Mouse (Mus musculus) adrenal gland, postnatal 4 days (tissue): ENCODE measurements around the gene Sh3bgrl3. TPM values are rescaled to one million over a fixed set of nuclear protein-coding genes. Genes with fewer than 3 reads are reported as not detected.
A peak's percentile ranks its signal among the peaks of the same experiment; 100 is the strongest.
"Not testable (repeated sequence)": the region's sequence is repeated elsewhere in the genome, so short reads cannot be mapped to it uniquely, and the experiment has no call there.

Experiments used
- DNase-seq, 2 experiments: peaks; one replicate each; pipeline ENCODE4 v3.0.0; 2021 to 2022; ENCODE audit warnings: low spot score in 2 of 2, mixed read lengths in 2 of 2
- long read RNA-seq, 2 experiments: library from polyadenylated mRNA; stranded (forward); transcript quantifications; one replicate each; pipeline ENCODE4 v2.0.0; 2021
- total RNA-seq, 2 experiments: library from RNA; stranded (reverse); gene quantifications; 2 replicates each; pipeline ENCODE4 v1.2.3; 2021

Sh3bgrl3 gene
- 100 to 1,000 TPM; 108 to 111 TPM for total RNA-seq
- long read RNA-seq, experiment 1, transcript Sh3bgrl3-201 (3 exons, 743 nt), result major isoform, 110 of 121 reads
- long read RNA-seq, experiment 1, partial matches to known transcripts, result 6 of 121 reads
- long read RNA-seq, experiment 1, other reads (novel, unspliced or antisense), result 1 of 121 reads
- long read RNA-seq, experiment 2, transcript Sh3bgrl3-201 (3 exons, 743 nt), result major isoform, 101 of 112 reads
- long read RNA-seq, experiment 2, partial matches to known transcripts, result 9 of 112 reads
- long read RNA-seq, experiment 2, other reads (novel, unspliced or antisense), result 0 of 112 reads

DNA sequence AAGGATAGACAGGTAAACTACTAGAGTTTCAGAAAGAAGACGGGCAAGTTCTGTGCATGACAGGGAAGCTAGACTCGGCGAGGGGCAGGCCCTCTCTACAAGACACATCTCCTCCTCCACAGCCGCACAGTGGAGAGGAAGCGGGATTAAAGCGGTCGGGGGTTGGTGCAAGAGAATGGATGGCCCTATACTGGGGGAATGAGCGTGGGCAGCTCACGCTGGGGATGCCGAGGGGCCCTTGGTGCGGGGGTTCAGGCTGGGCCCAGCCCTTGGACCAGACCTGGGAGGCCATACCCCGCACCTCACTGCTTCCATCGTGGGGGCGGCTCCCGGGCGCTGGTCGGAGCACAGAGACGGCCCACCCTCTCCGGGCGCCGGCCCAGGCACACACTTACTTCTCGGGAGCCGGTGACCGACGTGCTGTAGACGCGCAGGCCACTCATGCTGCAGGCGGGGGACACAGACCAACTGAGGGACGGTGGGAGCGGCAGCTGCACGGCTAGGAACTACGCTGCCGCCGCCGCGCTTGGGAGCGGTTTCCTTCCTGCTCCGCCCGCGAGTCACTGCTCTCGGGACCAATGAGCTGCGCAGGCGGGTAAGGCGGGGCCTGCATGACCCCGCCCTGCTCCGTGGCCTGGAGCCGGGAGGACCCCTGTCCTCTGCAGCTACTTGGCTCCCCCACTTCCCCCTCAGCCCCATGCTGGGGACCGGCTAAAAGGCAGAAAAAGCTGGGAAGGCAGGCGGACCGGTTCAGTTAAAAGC lies at the start of gene Sh3bgrl3:
TSS of gene Sh3bgrl3 (minus strand) at position 569 of the 762 bp plus-strand sequence.
- peak; percentile 59 to 70 for DNase-seq

DNA sequence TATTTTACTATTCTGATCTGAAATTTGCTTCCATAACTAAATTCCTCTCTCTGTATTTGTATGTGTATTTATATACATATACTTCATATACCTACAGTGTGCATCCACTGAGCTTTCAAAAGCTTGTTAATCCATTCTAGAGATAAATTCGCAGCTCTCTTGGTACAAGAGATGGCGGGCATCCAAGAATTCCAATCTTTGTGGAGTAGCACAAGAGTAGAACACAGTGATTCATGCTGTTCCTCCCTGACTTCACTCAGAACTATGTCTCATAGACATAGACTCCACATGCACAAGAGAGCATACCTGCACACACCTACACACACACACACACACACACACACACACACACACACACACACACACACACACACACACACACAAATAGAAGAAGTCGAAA lies 43.8 kb upstream of the Sh3bgrl3 start:
- DNase-seq, result no peak

DNA sequence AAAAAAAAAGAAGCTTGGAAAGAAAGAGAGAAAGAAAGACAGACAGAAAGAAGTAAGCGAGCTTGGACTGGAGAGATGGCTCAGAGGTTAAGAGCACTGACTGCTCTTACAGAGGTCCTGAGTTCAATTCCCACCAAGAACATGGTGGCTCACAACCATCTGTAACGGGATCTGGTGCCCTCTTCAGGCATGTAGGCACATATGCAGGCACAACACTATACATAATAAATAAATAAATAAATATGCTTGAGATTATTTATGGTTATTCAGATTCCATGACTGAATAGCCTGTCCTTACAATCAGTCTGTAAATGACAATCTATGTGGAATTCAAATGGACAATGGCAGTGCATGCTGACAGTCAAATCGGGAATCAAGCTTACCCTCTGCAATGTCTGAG lies 38.3 kb upstream of the Sh3bgrl3 start:
- no peak for DNase-seq

DNA sequence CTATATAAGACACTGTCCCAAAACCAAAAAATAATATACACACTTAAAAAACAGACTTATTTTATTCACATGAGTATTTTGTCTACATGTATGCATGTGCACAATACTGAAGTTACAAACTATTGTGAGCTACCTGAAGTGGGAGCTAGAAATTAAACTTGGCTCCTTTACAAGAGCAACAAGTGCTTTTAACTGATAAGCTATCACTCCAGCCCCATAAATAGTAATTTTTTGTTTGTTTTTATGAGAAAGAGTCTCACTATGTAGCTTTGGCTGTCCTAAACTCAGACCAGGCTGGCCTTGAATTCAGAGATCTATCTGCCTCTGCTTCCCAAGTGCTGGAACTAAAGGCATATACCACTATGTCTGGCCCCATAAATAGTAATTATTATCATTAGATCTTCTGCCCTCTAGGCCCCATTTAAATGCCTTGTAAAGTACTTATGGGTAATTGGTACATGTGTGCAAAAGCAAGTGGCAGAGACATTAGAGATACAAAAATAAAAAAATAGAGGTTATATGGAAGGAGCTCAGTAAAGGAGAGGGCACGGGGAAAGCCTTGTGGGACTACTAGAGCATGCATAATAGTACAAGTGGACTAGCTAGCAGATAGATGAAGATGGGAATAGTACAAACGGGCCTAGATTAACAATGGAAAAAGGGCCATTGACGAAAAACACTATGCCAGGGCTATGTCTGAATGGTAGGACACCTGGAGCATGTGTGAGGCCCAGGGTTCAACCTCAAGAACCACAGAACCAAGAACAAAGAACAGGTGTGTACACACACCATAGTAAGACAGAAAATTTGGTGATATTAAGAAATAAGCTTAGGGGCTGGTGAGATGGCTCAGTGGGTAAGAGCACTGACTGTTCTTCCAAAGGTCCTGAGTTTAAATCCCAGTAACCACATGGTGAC lies 37.2 kb upstream of the Sh3bgrl3 start:
- DNase-seq, result no peak

DNA sequence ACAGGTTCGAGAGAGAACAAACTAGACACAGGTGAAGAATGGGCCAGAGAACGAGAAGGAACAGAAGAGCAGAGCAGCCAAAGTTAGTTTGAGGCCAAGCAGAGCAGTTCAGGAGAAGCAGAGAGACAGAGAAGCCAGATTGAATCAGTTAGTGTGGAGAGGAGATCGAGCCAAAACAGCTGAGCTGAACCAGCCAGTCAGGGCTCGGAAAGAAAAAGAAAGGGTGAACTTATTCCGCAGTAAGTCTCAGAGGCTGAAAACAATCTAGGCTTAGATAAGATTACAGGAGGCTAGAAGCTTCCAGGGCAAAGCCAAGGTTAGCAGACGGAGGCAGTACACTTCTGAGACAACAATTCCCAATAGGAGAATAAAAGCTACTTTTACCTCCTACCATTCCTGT lies 36.4 kb upstream of the Sh3bgrl3 start:
- DNase-seq, result no peak

DNA sequence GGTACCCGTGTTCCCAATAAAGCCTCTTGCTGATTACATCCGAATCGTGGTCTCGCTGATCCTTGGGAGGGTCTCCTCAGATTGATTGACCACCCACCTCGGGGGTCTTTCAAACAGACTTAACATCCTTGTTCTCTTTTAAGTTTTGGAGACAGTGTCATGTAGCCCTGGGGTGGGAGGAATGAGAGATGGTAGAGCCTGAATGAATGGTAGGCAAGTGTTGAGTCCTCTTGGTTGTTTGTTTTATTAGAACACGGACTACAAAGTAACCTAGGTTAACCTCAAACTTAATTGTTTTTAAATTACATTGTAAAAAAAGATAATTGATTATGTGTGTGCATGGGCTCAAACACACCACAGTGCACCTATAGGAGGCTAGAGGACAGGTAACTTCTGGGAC lies 36.0 kb upstream of the Sh3bgrl3 start:
- no peak for DNase-seq

DNA sequence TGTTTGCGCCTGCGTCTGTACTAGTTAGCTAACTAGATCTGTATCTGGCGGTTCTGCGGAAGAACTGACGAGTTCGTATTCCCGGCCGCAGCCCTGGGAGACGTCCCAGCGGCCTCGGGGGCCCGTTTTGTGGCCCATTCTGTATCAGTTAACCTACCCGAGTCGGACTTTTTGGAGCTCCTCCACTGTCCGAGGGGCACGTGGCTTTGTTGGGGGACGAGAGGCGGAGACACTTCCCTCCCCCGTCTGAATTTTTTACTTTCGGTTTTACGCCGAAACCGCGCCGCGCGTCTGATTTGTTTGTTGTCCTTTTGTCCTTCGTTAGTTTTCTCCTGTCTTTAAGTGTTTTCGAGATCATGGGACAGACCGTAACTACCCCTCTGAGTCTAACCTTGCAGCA lies 31.5 kb upstream of the Sh3bgrl3 start:
- not testable (repeated sequence) for DNase-seq

DNA sequence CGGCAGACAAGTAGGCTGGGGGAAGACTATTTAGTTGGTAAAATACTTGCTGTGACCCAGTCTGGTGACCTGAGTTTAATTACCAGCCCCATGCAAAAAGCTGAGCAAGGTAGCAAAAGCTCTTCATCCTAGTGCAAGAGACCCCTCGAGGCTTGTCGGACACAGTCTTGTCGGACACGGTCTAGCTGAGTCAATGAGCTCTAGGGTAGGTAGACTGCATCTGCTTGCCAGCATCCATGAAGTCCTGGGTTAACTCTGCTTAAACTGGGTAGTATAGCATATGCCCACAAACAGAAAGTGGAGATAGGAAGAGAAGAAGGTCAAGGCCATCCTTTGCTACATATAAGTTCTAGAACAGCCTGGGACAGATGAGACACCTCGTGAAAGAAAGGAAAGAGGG lies 30.2 kb upstream of the Sh3bgrl3 start:
- no peak for DNase-seq

DNA sequence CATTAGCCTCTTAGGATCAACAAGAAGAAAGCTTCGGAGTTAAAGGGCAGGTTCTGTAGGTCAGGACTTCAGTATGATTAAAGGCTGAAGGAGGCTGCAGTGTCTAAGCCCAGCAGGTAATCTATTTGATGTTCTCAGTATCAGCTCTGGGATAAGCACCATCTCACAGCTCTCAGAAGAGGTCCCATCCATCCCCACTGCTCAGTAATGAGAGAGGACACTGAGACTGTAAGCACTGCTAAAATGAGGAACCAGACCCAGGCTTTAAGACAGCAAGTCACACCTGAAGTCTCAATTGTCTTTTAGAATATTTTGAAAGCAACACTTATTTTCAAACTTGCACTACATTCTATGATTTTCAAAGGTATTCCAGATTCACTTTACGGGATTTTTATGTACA lies 29.0 kb upstream of the Sh3bgrl3 start:
- no peak for DNase-seq

DNA sequence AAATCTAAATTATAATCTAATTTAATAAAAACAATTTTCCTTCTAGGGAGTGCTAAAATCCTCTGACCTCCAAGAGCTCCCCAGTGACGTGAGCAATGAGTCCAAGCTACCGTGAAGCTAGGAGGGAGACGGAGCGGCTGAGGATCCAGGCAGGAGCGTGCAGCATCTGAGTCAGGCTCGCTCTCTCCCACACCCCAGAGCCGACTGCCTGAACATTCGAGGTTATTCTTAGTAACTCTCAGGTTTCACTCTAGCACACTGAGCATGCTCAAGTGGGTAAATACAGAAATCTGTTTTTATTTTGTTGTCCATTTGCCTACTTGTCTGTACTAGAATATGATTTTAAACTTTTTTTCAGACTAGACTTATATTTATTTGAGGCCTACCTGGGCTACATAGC lies 28.2 kb upstream of the Sh3bgrl3 start:
- no peak for DNase-seq

DNA sequence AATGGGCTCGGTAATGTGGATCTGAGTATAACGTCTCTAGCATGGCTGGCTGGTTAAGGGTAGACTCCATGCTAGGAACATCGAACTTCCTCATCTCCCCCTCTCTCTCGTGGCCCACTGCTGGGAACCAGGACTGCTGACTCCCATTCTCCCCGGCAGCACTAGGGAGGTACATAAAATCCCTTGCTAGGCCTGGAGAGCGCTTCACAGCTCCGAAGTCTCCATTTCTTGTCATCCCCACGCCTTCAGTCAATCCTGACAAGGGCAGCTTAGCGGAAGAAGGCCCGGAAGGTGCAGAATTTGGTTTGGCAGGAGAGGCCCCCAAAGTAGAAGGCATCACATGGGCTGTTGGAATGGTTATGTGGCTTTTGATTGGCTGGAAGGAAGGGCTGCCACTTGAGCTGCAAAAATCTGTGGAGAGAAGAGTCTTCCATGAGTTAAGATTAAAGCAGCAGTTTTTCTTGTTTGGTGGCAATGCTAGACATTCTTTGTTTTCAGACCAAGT lies 27.4 kb upstream of the Sh3bgrl3 start:
- DNase-seq, result no peak

DNA sequence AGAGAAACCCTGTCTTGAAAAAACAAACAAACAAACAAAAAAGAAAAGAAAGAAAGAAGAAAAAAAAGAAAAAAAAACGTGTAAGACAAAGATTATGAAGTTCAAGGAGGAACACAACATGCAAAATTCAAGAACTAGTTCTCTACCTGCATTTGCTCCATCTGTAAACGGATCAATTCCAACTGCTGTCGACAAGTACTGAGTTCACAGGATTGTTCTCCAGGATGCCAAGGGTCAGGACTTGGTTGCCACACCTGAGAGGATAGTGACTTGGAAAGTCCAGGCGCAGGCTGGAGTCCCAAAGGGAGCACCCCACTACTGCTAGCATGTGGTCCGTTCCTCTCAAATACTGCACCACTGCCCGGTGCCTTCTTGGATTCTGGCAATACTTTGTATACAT lies 26.9 kb upstream of the Sh3bgrl3 start:
- no peak for DNase-seq

DNA sequence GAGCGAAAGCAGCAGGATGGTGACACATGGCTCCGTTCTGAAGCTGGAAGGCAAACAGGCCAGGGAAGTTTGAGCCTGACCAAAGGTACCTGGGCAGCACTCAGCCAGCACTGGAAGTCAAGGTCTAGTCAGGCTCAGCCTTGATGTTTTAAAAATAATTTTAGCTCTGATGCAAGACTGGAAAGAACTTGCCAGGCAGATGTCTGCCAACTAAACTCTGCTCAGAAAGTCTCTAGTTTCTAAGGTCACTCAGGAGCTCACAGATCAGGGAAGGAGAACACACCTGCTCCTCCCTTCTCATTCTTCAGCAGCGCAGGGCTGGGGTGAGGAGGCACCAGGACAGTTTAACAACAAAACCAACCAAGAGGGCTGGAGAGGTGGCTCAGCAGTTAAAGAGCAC lies 25.8 kb upstream of the Sh3bgrl3 start:
- DNase-seq, result no peak

DNA sequence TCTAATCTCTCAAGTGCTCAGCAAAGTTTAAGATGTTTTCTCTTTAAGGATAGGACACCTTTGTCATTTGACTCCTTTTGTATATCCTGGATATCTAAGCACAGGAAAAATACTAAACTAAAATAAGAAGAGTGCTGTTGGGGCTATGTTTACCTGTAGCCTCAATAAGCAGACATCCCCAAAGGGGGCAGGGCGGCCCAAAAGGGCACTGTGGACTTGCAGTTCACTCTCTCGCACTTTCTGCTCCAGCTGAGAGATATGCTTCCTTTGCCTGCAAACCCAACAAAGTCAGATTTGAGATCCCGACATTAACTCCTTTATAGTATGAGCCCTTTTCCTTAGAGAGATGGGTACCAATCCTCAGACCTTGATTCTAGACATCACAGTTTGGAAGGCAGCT lies 25.1 kb upstream of the Sh3bgrl3 start:
- DNase-seq, result no peak

DNA sequence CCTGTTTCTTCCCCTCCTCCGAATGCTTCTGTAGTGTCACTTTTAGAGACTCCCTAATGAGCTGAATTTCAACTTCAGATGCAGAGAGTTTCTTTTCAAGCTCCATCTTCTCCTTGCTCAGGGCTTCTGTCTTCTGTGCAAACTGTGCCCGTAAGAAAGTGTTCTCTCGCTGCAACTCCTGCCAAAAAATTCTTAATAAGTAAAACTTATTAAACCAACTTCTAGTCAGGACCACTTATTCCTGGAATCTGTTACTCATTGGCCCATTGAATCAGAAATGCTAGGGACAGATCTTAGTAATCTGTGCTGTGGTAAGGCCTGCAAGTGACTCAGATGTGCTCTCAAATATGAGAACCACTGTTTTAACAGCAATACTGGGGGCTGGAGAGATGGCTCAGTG lies 23.5 kb upstream of the Sh3bgrl3 start:
- DNase-seq, result no peak

DNA sequence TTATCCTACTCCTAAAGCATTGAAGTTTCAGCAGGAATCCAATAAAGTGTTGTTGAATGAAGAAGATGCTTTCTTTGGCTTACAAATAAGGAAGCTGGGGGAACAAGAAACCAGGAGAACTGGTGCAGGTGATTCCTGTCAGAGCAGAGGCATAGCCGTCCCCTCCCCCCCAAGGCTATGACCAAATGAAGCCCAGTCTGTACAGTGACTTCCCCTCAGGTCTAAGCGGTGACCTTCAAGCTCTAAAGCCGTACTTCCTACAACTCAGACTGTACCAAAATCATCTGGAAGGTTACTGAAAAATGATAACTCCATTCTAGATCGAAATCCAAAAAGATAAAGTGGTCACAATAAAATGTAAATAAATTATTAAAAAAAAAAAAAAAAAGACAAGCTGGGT lies 20.8 kb upstream of the Sh3bgrl3 start:
- no peak for DNase-seq

DNA sequence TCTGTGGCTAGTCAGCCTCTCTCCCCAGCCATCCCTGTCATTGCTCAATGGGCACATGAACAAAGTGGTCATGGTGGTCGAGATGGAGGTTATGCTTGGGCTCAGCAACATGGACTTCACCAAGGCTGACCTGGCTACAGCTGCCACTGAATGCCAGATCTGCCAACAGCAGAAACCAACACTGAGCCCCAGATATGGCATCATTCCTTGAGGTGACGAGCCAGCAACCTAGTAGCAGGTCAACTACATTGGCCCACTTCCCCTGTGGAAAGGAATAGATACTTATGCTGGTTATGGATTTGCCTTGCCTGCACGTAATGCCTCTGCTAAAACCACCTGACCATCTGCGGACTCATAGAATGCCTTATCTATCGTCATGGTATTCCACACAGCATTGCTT lies 15.7 kb upstream of the Sh3bgrl3 start:
- DNase-seq, result not testable (repeated sequence)

DNA sequence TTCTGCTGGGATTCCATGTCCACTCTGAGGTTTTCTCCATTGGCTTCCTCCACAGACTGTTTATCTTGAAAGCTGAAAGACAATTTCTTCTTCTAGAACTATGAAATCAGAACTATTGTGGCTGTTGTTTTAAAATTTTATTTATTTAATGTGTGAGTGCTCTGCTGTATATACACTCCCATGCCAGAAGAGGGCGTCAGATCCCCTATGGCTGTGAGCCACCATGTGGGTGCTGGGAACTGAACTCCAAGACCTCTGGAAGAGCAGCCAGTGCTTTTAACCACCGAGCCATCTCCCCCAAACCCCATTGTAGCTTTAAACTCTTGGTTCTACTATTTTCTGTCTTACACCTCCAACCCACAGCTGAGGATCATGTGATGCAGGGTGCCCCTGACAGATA lies 10.3 kb upstream of the Sh3bgrl3 start:
- DNase-seq, result no peak

DNA sequence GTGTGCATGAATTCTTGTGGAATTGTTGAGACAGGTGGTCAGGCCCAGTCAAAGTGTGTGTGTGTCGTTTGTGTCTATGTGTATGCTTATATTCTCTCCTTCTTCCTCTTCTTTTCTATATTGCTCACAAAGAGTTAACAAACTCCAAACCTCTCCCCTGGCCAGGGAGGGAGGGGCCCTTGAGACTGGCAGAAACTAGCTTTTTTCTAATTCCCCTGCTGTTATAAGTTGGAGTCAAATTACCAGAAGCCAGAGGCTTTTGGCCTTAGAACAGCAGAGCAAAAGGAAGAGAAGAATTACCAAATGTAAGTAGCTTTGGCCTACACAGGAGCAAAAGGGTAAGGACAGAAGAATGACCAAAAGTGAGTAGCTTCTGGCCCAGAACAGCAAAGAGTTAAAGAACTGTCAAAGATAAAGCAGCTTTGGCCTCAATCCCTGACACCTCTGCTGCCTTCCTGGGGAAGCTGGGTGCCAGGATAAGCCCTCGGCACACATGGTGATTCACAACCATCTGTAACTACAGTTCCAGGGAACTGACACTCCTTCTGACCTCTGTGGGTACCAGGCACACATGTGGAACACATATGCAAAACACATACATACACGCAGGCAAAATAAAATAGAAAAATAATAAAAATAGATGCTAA lies 7.8 kb upstream of the Sh3bgrl3 start:
- no peak for DNase-seq

DNA sequence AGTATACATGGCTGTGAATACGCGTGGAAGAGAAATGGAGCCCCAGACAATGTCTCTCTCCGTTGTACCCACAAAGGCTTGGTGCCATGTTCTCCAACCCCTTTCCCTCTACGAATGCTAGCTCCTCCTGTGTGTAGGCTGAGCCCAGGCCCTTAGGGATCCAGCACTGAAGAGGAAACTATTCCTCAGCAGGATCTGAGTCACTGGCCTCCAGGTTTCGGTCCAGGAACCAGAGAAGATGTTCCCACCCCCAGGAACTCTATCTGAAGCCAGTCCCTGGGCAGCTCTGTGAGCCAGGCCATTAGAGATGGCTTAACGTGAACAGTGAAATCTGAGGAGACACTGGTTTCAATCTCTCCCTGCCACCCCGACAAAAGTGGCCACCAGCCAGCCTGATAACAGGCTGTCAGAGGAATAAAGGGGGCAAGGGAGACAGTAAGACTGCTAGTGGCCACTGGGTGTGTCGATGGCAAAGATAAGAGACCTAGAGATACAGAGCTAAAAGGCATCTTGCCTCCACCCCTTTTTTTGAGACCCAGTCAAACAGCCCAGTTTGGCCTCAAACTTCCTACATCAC lies 4.0 kb upstream of the Sh3bgrl3 start:
- DNase-seq, result no peak

DNA sequence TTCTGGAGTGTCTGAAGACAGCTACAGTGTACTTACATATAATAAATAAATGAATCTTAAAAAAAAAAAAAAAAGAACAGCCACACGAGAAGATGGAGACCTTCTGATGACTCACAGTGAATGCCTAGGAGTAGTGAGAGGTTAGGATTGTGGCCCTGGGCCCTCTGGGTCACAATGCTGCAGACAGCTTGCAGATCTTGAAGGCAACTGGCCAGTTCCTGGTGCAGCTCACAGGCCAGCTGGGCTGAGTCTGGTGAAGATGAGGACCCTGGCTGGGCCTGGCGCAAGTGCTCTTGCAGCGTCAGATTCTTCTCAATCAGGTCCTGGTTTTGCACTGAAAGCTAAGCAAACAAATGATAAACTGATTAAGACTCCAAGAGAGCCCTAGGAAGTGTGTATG lies 3.5 kb upstream of the Sh3bgrl3 start:
- DNase-seq, result no peak
